Mouse (Mus musculus) kidney, postnatal 10 days (tissue): ENCODE data around the gene Klhl26.

Experiments
- DNase-seq: peaks from one replicate; pipeline ENCODE4 v3.0.0; 2021; ENCODE audit warnings: mixed read lengths

Gene Klhl26

DNA sequence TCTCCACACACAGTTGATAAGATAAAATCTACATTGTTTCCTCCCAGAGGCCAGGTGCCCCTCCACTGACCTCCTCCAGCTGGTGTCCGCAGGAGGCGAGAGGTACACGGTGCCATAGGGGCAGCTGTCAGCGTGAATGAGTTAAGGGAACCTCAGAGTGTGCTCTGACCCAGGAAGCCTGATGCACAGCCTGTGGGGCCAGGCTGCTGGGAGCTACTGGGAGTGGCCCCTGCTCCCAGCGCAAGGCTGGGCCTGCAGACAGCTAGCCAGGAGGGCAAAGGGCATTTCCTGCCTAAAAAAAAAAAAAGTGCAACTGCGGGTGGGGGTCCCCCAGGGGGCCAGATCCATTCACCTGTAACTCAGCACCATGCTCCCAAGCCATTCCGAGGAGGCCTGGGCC lies 71.6 kb downstream of the Klhl26 start:
- peak; percentile 21 for DNase-seq

DNA sequence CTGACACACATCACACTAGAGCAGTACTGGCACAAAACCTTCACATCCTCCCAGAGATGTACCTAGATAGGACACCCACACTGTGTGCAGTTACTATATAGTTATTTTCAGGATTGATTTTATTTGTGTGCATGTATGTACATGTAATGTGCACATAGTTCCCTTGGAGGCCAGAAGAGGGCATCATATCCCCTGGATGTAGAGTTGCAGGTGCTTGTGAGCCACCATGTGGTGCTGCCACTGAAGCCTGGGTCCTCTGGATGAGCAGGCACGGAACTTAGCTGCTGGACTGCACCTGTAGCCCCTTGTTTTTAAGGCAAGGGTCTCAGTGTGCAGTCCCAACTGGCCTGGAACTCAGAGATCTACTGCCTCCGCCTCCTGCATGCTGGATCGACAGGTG lies 72.6 kb downstream of the Klhl26 start:
- no peak for DNase-seq
